In genomic region chr14:79315877-79316276, GRCm38 (mm10) we compare ENCODE assay signal across 26 mouse cellular contexts. TPM values are rescaled to one million over a fixed set of nuclear protein-coding genes. Genes with fewer than 3 reads are reported as not detected.
DNase-seq lines count a peak whose midpoint lies in the region; ATAC-seq and TF ChIP-seq lines count a peak whose summit lies in the region.
"Had no signal": no experiment of that assay in that cellular context is flagged by ENCODE, and none has a peak within 500 bp of the region (broad histone marks: within the 10 kb centered on the region; RNA-seq: fewer than 3 reads in every experiment).

No protein-coding gene starts in this region.

- peaks cover 2% of the 10 kb centered on the region for H3K4me1 ChIP-seq in liver, postnatal 0 days (ENCODE audit: insufficient read depth)
- H3K4me1 ChIP-seq in liver, embryonic 11.5 days (replicated peaks; ENCODE audit: control insufficient read depth, insufficient read depth, low read length) = peaks cover 19% of the 10 kb centered on the region
- H3K4me1 ChIP-seq in limb, embryonic 13.5 days = peaks cover 34% of the 10 kb centered on the region
- H3K4me1 ChIP-seq: neural tube, embryonic 15.5 days had no signal

- no peak for DNase-seq in liver, postnatal 0 days
- no peak for DNase-seq in liver, embryonic 11.5 days (ENCODE audit: low spot score)
- DNase-seq in T-cell, adult 2 months (ENCODE audit: low spot score) = peak; percentile 67
- DNase-seq in thymus, postnatal 36 days = peak; percentile 48 to 65
- no peak for DNase-seq in urinary bladder, postnatal 4 days (ENCODE audit: low spot score in 2 of 2)
- DNase-seq in kidney, adult 11 months = no peak
- DNase-seq: adrenal gland, postnatal 25 days; B cell, adult 2 months; cerebellum, adult 11-12 months; cerebellum, postnatal 25 days; heart, postnatal 14 days; lung, postnatal 10 days; right cerebral cortex, postnatal 25 days had no signal

- 58% methylated on average over 7 of the region's 7 CpGs for WGBS in liver, postnatal 0 days (ENCODE audit: insufficient replicate concordance)
- 63% methylated on average over 7 of the region's 7 CpGs for WGBS in liver, embryonic 11.5 days
- 42% methylated on average over 7 of the region's 7 CpGs for WGBS in limb, embryonic 13.5 days

- no peak for ATAC-seq in liver, postnatal 0 days
- ATAC-seq in liver, embryonic 11.5 days (replicated peaks; ENCODE audit: low FRiP score) = no peak
- no peak for ATAC-seq in limb, embryonic 13.5 days (ENCODE audit: low FRiP score, low read depth)
- ATAC-seq: forebrain, embryonic 15.5 days; intestine, postnatal 0 days; midbrain, embryonic 13.5 days; Patski had no signal

- H3K27ac ChIP-seq in liver, postnatal 0 days (ENCODE audit: low read depth) = 0 out of 2 replicates have a peak overlapping the region, but pooled peaks have one; percentile 34
- H3K27ac ChIP-seq in liver, embryonic 11.5 days (ENCODE audit: low read depth, low read length) = no peak overlapping the region
- H3K27ac ChIP-seq in limb, embryonic 13.5 days = no peak overlapping the region
- H3K27ac ChIP-seq: embryonic facial prominence, embryonic 12.5 days; forebrain, embryonic 15.5 days; hindbrain, embryonic 15.5 days; limb, embryonic 12.5 days; liver, embryonic 14.5 days; midbrain, embryonic 13.5 days; neural tube, embryonic 15.5 days had no signal

- H3K9me3 ChIP-seq in liver, postnatal 0 days (ENCODE audit: low read length) = no peaks in the 10 kb centered on the region
- H3K9me3 ChIP-seq in liver, embryonic 11.5 days (ENCODE audit: control insufficient read depth, low read length) = no peaks in the 10 kb centered on the region
- no peaks in the 10 kb centered on the region for H3K9me3 ChIP-seq in limb, embryonic 13.5 days
- H3K9me3 ChIP-seq: embryonic facial prominence, embryonic 12.5 days; forebrain, embryonic 15.5 days; heart, embryonic 12.5 days; hindbrain, embryonic 15.5 days; limb, embryonic 12.5 days; midbrain, embryonic 13.5 days; neural tube, embryonic 15.5 days had no signal

- TF ChIP-seq EP300 in liver, postnatal 0 days (IDR thresholded peaks at IDR 0.05; ENCODE audit: low read depth) = no peak

- no peak overlapping the region for H3K4me3 ChIP-seq in liver, postnatal 0 days (ENCODE audit: low read depth, low read length)
- no peak overlapping the region for H3K4me3 ChIP-seq in liver, embryonic 11.5 days (ENCODE audit: low read depth, low read length)
- no peak overlapping the region for H3K4me3 ChIP-seq in limb, embryonic 13.5 days
- H3K4me3 ChIP-seq: embryonic facial prominence, embryonic 12.5 days; erythroblast, embryonic 14.5 days; forebrain, embryonic 15.5 days; heart, embryonic 12.5 days; hindbrain, embryonic 15.5 days; limb, embryonic 12.5 days; midbrain, embryonic 13.5 days; myocyte; neural tube, embryonic 15.5 days had no signal

- TF ChIP-seq CTCF in liver, postnatal 0 days (IDR thresholded peaks at IDR 0.05; ENCODE audit: low read depth) = no peak

- no peaks in the 10 kb centered on the region for H3K36me3 ChIP-seq in liver, postnatal 0 days (replicated peaks; ENCODE audit: insufficient read depth, low read length)
- no peaks in the 10 kb centered on the region for H3K36me3 ChIP-seq in liver, embryonic 11.5 days (ENCODE audit: control insufficient read depth, insufficient read depth, low read length)
- H3K36me3 ChIP-seq in limb, embryonic 13.5 days = no peaks in the 10 kb centered on the region
- H3K36me3 ChIP-seq: embryonic facial prominence, embryonic 12.5 days; forebrain, embryonic 15.5 days; heart, embryonic 12.5 days; hindbrain, embryonic 15.5 days; limb, embryonic 12.5 days; midbrain, embryonic 13.5 days; neural tube, embryonic 15.5 days had no signal

- H3K27me3 ChIP-seq in liver, postnatal 0 days (ENCODE audit: insufficient read depth, low read length) = no peaks in the 10 kb centered on the region
- no peaks in the 10 kb centered on the region for H3K27me3 ChIP-seq in liver, embryonic 11.5 days (replicated peaks; ENCODE audit: control insufficient read depth, insufficient read depth, low read length)
- no peaks in the 10 kb centered on the region for H3K27me3 ChIP-seq in limb, embryonic 13.5 days
- H3K27me3 ChIP-seq: embryonic facial prominence, embryonic 12.5 days; forebrain, embryonic 15.5 days; heart, embryonic 12.5 days; hindbrain, embryonic 15.5 days; limb, embryonic 12.5 days; midbrain, embryonic 13.5 days; neural tube, embryonic 15.5 days; Patski had no signal

- no peak overlapping the region for H3K9ac ChIP-seq in liver, postnatal 0 days (replicated peaks)
- H3K9ac ChIP-seq in liver, embryonic 11.5 days (ENCODE audit: low read depth, low read length) = no peak overlapping the region
- H3K9ac ChIP-seq in limb, embryonic 13.5 days = peak overlapping the region; percentile 13; the same call in 1 of the 2 replicates
- H3K9ac ChIP-seq: embryonic facial prominence, embryonic 12.5 days; forebrain, embryonic 15.5 days; heart, embryonic 12.5 days; hindbrain, embryonic 15.5 days; limb, embryonic 12.5 days; liver, embryonic 14.5 days; midbrain, embryonic 13.5 days; neural tube, embryonic 15.5 days had no signal

- no peak overlapping the region for H3K4me2 ChIP-seq in liver, postnatal 0 days (ENCODE audit: low read depth, low read length)
- no peak overlapping the region for H3K4me2 ChIP-seq in liver, embryonic 11.5 days
- H3K4me2 ChIP-seq in limb, embryonic 13.5 days (replicated peaks) = no peak overlapping the region
- H3K4me2 ChIP-seq: embryonic facial prominence, embryonic 12.5 days; forebrain, embryonic 15.5 days; heart, embryonic 12.5 days; hindbrain, embryonic 15.5 days; limb, embryonic 12.5 days; midbrain, embryonic 13.5 days; neural tube, embryonic 15.5 days had no signal

RNA-seq across cellular contexts. Expression of gene Rgcc, which starts 14.4 kb away (rescaled TPM):
- polyA plus RNA-seq in liver, postnatal 0 days (2015; fragmentation: Nextera tagmentation; extraction: Ambion mirVana) = 98.4 and 102 TPM in 2 replicates
- 233 and 245 TPM in 2 replicates for polyA plus RNA-seq in liver, embryonic 11.5 days (2014; fragmentation: Nextera tagmentation; extraction: Ambion mirVana)
- polyA plus RNA-seq in limb, embryonic 13.5 days (2015; fragmentation: Nextera tagmentation; extraction: Ambion mirVana) = 58.6 and 58.7 TPM in 2 replicates

Comparison
In these comparisons a context has a peak if more than half of its experiments do, and no peak if none do; other contexts are left out.
1. DNase-seq: peak in T-cell, adult 2 months (single experiment) and thymus, postnatal 36 days (2 of 2); none in liver, postnatal 0 days (single experiment), liver, embryonic 11.5 days (single experiment), urinary bladder, postnatal 4 days (0 of 2) and kidney, adult 11 months (single experiment).